Mouse (Mus musculus) urinary bladder, postnatal 14 days (tissue): ENCODE results near the gene Dnajc11.

ENCODE experiments used
- DNase-seq: peaks from one replicate; pipeline ENCODE4 v3.0.0; 2021; ENCODE audit warnings: low spot score

Gene Dnajc11

GRCm38 (mm10) chr4:152009076-152010051 lies 75.9 kb downstream of the Dnajc11 start:
- peak; percentile 54 for DNase-seq

GRCm38 (mm10) chr4:152010091-152010706 lies 76.7 kb downstream of the Dnajc11 start:
- peak; percentile 72 for DNase-seq

GRCm38 (mm10) chr4:152010707-152011134 lies 77.2 kb downstream of the Dnajc11 start:
- DNase-seq: peak; percentile 39

- DNase-seq: no peak
Measured at GRCm38 (mm10) chr4:152011171-152011760, 77.8 kb downstream of the Dnajc11 start.

- no peak for DNase-seq
Measured at GRCm38 (mm10) chr4:152012109-152012508, 78.6 kb downstream of the Dnajc11 start.

GRCm38 (mm10) chr4:152013036-152013813 lies 79.7 kb downstream of the Dnajc11 start:
- no peak for DNase-seq

- no peak for DNase-seq
Measured at GRCm38 (mm10) chr4:152019073-152019472, 85.6 kb downstream of the Dnajc11 start.

GRCm38 (mm10) chr4:152020024-152020423 lies 86.5 kb downstream of the Dnajc11 start:
- no peak for DNase-seq

DNA sequence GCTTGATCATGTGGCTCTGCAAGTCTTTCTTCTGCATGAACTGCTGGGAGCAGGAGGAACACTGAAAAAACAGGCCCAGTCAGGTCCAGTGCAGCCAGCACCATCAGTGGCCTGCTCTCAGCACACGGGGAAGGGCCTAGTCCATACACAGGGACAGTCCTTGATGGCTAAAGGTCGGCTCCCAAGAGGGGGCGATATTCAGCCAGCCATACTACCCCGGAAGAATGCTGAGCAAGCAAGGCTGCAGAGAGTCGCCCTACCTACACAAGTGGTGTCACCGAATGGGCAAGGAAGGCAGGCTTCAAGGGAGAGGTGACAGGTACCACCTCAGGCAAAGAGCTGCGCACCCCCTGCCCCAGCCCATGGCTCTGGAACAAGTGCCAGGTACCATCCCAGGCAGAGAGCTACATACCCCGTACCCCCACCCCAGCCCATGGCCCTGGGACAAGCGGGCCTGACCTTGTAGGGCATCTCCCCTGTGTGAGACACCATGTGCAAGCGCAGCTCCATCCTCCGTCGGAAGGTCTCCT lies 88.1 kb downstream of the Dnajc11 start:
- DNase-seq: no peak

DNA sequence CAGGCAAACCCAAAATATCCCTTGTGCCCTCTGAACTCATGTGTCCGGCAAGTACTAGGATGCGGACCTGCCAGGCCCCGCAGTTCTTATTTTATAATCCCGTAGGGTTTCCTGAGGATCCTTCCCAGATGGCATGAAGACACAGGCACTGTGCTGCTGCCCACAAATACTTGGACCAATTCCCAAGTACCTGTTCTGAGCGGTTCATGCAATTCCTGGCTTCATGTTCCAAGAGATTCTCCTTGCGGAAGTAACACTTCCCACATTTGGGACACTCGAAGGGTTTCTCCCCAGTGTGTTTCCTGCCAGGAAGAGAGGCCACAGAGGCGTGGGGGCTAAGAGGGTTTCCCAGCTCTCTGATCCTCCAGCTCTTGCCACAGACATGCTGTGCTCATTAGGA lies 89.0 kb downstream of the Dnajc11 start:
- no peak for DNase-seq

DNA sequence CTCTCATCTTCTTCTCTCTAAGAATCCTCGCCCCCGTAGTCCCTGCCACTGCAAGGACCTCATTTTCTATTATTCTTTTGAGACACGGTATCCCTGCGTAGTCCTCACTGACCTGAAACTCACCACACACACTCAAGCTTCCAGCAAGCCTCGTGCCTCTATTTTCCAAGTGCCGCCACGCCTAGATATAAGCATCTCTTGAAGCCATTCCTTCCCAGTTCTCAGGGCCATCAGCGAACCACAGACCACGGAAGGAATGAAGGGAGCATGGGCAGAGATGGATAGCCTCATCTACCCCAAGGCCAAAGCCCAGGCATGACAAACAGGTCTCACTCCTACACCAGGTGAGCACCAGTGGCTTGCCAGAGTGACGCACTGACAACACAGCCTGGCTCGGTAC lies 91.0 kb downstream of the Dnajc11 start:
- no peak for DNase-seq

DNA sequence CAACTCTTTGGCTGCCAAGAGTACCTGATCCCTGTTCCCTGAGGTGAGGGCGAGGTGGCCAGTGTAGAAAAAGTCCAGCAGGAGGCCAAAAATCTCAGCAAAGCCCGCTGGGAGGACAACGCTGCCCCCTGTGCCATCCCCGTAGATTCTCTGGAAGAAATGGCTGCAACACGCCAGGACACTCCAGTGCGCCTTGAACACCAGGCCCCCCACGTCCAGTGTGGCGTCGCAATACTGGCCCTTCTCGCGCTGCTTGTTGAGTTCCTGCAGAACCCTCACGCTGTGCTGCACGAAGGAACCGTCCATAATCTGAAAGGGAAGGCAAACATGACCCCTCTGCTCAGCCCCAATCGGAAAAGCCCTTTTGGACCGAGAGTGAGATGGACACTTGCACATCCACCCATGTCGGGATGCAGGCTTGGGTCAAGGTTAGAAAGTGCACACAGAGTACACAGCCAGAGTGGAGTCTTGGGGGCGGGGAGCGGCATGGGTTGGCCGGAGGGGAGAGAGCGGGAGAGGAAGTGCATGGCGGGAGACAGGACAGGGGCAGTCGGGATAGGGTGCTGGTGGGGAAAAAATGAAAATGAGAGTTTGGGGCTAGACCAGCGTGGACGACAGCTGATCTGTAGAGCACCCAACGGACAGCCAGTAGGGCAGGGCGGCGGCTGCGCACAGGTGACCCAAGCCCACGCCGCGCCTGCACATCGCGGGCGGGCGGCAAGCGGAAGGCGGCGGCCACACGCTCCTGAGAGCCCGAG lies 93.4 kb downstream of the Dnajc11 start:
- peak; percentile 30 for DNase-seq

- peak; percentile 97 for DNase-seq
Measured at GRCm38 (mm10) chr4:152027524-152027923, 94.0 kb downstream of the Dnajc11 start, which contains the start of gene Zbtb48. Zbtb48 (minus strand) TSS chr4:152027671.

- DNase-seq: no peak
Measured at GRCm38 (mm10) chr4:152028456-152028855, 95.0 kb downstream of the Dnajc11 start.

DNA sequence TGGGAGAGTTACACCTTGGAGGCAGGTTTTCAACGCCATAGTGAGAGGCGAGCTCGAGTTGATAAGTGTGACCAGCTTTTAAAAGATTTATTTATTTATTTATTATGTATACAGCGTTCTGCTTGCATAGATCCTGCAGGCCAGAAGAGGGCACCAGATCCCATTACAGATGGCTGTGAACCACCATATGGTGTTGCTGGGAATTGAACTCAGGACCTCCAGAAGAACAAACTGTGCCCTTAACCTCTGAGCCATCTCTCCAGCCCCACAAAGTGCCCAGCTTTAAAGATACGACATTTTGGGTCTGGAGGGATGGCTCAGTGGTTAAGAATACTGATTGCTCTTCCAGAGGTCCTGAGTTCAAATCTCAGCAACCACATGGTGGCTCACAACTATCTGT lies 95.6 kb downstream of the Dnajc11 start:
- DNase-seq: no peak

DNA sequence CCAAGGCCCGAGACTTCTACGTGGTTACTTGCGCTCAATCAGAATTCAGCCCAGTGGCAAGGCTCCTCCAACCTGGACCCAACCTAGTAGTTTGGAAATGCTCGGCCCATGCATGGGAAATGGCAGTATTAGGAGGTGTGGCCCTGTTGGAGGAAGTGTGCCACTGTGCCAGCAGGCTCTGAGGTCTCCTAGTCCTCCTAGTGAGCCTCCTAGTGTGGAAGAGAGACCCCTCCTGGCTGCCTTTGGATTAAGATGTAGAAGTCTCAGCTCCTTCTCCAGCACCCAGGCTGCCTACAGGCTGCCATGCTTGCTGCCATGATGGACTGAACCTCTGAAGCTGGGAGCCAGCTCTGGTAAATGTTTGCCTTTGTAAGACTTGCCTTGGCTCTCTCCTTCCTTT lies 96.5 kb downstream of the Dnajc11 start:
- no peak for DNase-seq
